ENCODE assay signal across 1 mouse cellular context in genomic region chr5:100039602-100040142, GRCm38 (mm10).
TF ChIP-seq lines count a peak whose summit lies in the region.

TSS of gene Hnrnpdl (minus strand) at chr5:100039664.
TSS of gene Enoph1 (plus strand) at chr5:100039985.

TF ChIP-seq in MEL, 35 proteins besides CTCF, POLR2A, EP300 and RAD21 (continued from another document):
- peak; percentile 74 for TF ChIP-seq NELFE (IDR thresholded peaks at IDR 0.05; ENCODE audit: low read depth, low read length)
- peak; percentile 67 for TF ChIP-seq TCF12 (IDR thresholded peaks at IDR 0.05; ENCODE audit: low read depth, low read length)
- TF ChIP-seq GABPA (IDR thresholded peaks at IDR 0.05; ENCODE audit: low read depth, low read length) = no peak
TF ChIP-seq in MEL: peak in this region for 16.
